Mouse (Mus musculus) liver, adult 2 months (tissue): ENCODE results near the gene Cacna2d1.

Experiments
- CTCF ChIP-seq: fragments of 200-500 bp; IDR thresholded peaks from 2 replicates; pipeline ENCODE4 v1.5.1; 2011; ENCODE audit warnings: low read depth, low read length, control low read depth
- POLR2A ChIP-seq: fragments of 200-500 bp; IDR thresholded peaks from 2 replicates; pipeline ENCODE4 v1.6.1; 2011; ENCODE audit warnings: low read length, control low read depth; ENCODE audit not compliant: insufficient read depth; ENCODE audit errors: extremely low read depth

DNA sequence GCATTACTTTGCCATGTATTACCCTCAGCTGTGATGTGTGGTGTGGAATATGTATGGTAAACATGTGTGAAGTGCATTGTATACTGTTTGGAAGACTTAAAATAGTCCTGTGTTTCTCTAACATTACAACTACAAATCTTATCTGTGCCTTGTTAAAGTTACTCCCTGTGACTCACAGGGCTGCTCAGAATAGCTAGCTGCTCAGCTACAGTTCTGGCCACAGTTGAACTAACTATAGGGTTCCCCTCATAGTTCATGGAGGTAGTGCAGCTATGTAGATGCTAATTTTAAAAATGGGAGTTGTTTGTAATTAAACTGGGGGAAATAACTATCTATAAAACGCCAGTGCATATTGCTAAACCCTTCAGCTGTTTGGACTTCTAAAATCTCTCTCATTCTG is 319.3 kb downstream of the Cacna2d1 start:
- no peak for TF ChIP-seq CTCF
- no peak for TF ChIP-seq POLR2A
